Mouse (Mus musculus) G1E (cell line): ENCODE measurements at regions not wholly inside any gene's neighbourhood (a gene's known extent, or its start where the extent isn't known, plus 50 kb on each side); places are given as distances from the start of the nearest gene placed in this dataset.

ENCODE experiments used
- CTCF ChIP-seq: IDR thresholded peaks from 2 replicates; pipeline ENCODE4 v1.5.1; 2012; ENCODE audit warnings: low read depth, low read length, inconsistent platforms, mixed read lengths
- POLR2AphosphoS5 ChIP-seq: IDR thresholded peaks from 2 replicates; pipeline ENCODE4 v1.6.1; 2012; ENCODE audit warnings: low read depth, low read length, inconsistent platforms; ENCODE audit not compliant: insufficient replicate concordance
- TAL1 ChIP-seq: conservative IDR thresholded peaks from 2 replicates; pipeline ENCODE4 v1.6.1; 2012; ENCODE audit warnings: low read depth, low read length, inconsistent platforms, mixed read lengths

DNA sequence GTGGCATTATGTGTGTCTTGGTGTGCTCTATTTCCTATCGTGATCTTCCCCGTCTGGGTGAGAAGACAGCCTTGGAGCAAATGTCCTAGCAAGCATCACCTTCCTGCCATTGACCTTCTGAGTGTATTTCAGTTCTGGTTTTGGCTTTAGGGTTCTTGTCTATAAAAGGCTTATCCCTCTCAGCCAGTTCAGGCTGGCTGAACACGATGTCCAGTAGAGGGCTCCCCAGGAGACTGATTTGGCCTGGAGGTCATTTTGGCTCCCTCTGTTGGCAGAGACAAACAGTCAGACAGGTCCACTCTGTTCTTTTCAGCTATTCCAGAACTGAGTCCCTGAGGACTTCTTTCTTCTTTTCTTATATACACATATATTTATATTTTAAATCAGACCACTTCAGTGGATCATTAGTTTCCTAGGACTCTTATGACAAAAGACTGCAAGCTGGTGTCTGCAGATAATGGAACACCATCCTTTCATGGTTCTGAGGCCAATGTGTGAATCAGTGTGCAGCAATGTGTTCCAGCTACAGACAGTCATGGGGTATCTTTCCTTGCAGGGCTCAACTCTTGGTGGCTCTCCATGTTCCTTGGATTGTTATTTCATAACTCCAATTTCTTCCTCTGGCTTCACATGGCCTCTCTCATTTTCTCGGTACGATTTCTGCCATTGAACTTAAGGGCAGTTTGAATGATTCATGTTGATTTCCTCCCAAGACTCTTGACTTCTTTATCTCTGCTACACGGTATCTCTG, 226.9 kb upstream of the Usp25 start:
- no peak for TF ChIP-seq CTCF
- TF ChIP-seq POLR2AphosphoS5 = no peak
- no peak for TF ChIP-seq TAL1
